Mouse (Mus musculus) forebrain, embryonic 13.5 days (tissue): ENCODE results near the gene Hectd1. TPM values are rescaled to one million over a fixed set of nuclear protein-coding genes. Genes with fewer than 3 reads are reported as not detected.
A peak's percentile ranks its signal among the peaks of the same experiment; 100 is the strongest.

Experiments
- ATAC-seq: fragments of 200-750 bp; cut with Nextera tagmentation; 2 replicates; pipeline ENCODE4 v1.8.0; 2017
- H3K27ac ChIP-seq: fragments of 300-500 bp; sonication (generic); 2 replicates; pipeline ENCODE4 v1.5.1; 2015; ENCODE audit warnings: inconsistent platforms, mild to moderate bottlenecking, moderate library complexity
- H3K27me3 ChIP-seq: fragments of 300-500 bp; sonication (generic); 2 replicates; pipeline ENCODE4 v1.6.1; 2015; ENCODE audit warnings: mild to moderate bottlenecking, inconsistent platforms
- H3K36me3 ChIP-seq: fragments of 300-500 bp; sonication (generic); 2 replicates; pipeline ENCODE4 v1.6.1; 2015; ENCODE audit warnings: mild to moderate bottlenecking, inconsistent platforms; ENCODE audit not compliant: poor library complexity, severe bottlenecking
- H3K4me1 ChIP-seq: fragments of 300-500 bp; sonication (generic); 2 replicates; pipeline ENCODE4 v1.6.1; 2015; ENCODE audit warnings: inconsistent platforms
- H3K4me2 ChIP-seq: fragments of 300-500 bp; sonication (generic); 2 replicates; pipeline ENCODE4 v1.6.1; 2015; ENCODE audit warnings: inconsistent platforms, mild to moderate bottlenecking, moderate library complexity
- H3K4me3 ChIP-seq: fragments of 300-500 bp; sonication (generic); 2 replicates; pipeline ENCODE4 v1.5.1; 2015; ENCODE audit warnings: mild to moderate bottlenecking, inconsistent platforms
- H3K9ac ChIP-seq: fragments of 300-500 bp; sonication (generic); 2 replicates; pipeline ENCODE4 v1.6.1; 2015; ENCODE audit warnings: mild to moderate bottlenecking, inconsistent platforms
- H3K9me3 ChIP-seq: fragments of 300-500 bp; sonication (generic); replicated peaks from 2 replicates; pipeline ENCODE4 v1.6.1; 2016; ENCODE audit warnings: inconsistent platforms
- WGBS: fragments of 180-500 bp; shearing (Covaris S2); methylation state at CpG from one replicate; pipeline ENCODE4 v1.1.7; 2015; 5-methylcytosine and 5-hydroxymethylcytosine counted together
- polyA plus RNA-seq: library from polyadenylated mRNA; unstranded; fragments of >200 nt; fragmentation: Nextera tagmentation; extraction: Ambion mirVana; gene quantifications from 2 replicates; pipeline ENCODE4 v1.2.1, GENCODE M21; 2015

Hectd1 gene
- 38.6 and 39.1 TPM in 2 replicates for polyA plus RNA-seq

DNA sequence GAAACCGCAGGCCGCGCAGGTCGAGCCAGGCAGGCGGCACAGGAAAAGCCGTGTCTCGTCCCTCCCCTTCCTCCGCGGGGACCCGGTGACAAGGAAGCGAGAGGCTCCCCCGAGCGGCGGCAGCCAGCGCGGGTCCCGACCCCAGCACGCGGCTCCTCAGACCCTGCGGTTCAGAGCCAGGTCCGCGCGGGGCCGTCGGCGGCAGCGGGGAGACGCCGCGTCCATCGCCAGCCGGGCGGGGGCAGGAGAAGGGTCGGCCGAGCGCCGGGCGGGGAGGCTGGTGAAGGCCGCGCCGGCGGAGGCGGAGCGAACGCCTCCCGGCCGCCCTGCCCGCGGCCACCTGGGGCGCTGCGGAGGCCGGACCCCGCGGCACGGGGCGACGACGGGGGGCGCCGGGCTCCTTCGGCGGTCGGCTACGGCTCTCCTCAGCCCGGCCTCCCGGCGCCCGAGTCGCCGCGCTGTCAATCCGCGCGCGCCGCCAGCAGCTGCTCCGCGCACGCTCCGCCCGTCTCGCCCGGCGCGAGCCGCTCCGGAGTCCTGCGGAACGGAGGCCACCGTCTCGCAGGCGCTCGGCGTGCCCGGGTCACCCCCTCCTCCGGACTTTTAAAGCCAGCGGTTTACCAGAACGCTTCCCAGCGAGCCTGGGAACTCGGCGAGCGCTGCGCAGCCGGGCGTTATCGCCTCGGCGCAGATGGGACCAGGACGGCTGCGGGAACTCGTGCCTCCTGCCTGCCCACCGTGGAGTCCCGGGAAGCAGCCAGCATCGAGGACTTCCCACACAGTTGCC is at the start of gene Hectd1:
Hectd1 (minus strand) TSS at position 247 of the 787 bp plus-strand sequence.
- peaks cover 23% of the 10 kb centered on the region for H3K4me1 ChIP-seq
- H3K9me3 ChIP-seq = no peaks in the 10 kb centered on the region
- no peaks in the 10 kb centered on the region for H3K27me3 ChIP-seq
- peaks cover 13% of the 10 kb centered on the region for H3K36me3 ChIP-seq
- H3K4me2 ChIP-seq = peak within 1 kb of the TSS; percentile 70
- peak within 1 kb of the TSS; percentile 97 for H3K9ac ChIP-seq
- H3K27ac ChIP-seq = peak within 1 kb of the TSS; percentile 99
- ATAC-seq = peak; percentile 94
- H3K4me3 ChIP-seq = peak within 1 kb of the TSS; percentile 96
- WGBS = under 1% methylated on average over 84 of the region's 114 CpGs

DNA sequence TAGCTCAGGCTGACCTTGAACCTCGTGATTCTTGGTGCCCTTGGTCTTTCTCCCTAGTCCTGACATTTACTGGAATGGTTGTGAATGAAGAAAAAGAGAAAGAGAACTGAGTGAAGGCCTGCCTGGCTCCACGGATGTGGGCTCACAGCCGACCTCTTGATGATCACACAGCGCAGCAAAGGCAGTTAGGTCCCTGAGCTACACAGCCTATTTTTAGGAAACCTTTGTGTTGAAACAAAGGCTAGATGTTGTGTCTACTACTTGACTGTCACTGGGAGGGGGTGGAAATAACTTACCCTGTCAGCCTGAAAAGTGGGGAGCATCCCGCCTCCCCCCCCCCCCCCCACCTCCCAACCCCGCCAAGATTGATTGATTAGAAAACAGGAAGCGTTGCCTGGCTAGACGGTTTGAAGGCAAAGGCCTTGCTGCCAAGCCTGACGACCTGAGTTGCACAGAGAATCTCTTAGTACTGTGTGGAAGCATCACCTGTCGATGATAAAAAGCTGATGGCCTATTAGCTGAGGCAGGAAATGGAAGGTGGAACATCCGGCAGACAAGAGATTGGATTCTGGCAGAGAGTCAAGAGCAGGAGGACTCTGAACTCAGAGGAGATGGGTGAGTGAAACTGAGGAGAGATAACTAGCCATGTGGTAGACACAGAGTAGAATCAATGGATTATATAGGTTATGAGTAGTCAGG is 42.3 kb upstream of the Hectd1 start:
- Histone ChIP-seq H3K4me3 (no peak overlapping the region), H3K9ac (no peak overlapping the region), H3K27ac (no peak overlapping the region), H3K4me2 (no peak overlapping the region), H3K27me3 (no peaks in the 10 kb centered on the region), H3K4me1 (0 out of 2 replicates have a peak, but pooled peaks cover 8% of the 10 kb centered on the region), H3K9me3 (no peaks in the 10 kb centered on the region), H3K36me3 (peaks cover 5% of the 10 kb centered on the region)
- WGBS = 82% methylated on average over 11 of the region's 11 CpGs
- ATAC-seq = no peak

DNA sequence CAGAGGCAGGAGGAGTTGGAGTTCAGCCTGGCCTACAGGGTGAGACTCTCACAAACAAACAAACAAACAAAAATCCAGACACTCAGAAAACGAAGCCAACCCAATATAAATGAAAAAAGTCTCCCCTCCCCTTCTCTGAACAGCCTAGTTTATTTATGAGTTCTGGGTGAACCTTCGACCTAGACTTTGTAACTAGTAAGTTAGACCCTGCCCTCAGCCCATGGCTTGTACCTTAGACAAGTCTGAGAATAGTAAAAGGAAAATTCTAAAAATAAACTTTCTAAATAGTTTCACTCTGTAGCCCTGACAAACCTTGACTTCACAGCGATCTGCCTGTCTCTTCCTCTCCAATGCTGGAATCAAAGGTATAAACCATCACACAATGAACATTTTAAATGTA is 40.2 kb upstream of the Hectd1 start:
- Histone ChIP-seq H3K4me1 (peaks cover 21% of the 10 kb centered on the region), H3K9ac (no peak overlapping the region), H3K9me3 (no peaks in the 10 kb centered on the region), H3K4me3 (no peak overlapping the region), H3K27ac (no peak overlapping the region), H3K27me3 (no peaks in the 10 kb centered on the region), H3K4me2 (no peak overlapping the region), H3K36me3 (no peaks in the 10 kb centered on the region)
- ATAC-seq = no peak
- whole genome bisulfite sequencing = 78% methylated on average over 3 of the region's 3 CpGs

DNA sequence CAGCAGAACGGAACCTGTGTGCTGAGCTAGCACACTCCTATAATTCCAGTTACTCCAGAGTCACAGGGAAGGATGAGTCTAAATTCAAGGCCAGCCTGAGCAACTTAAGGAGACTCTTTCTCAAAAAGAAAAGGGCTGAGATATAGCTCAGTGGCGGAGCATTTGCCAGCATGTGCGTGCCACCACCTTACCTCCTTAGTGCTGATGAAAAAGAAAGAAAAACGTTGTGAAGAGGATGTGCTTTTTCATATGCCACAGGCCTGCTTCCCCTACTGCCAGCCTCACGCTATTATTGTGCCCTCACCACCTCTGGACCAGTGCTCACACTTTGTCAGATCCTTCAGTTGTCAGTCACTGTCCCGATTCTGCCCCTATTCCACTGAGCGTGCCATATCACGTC is 37.7 kb upstream of the Hectd1 start:
- no peaks in the 10 kb centered on the region for H3K36me3 ChIP-seq
- peaks cover 21% of the 10 kb centered on the region for H3K4me1 ChIP-seq
- H3K27me3 ChIP-seq = no peaks in the 10 kb centered on the region
- no peak overlapping the region for H3K4me2 ChIP-seq
- H3K9me3 ChIP-seq = no peaks in the 10 kb centered on the region
- ATAC-seq = no peak
- H3K27ac ChIP-seq = peak overlapping the region; percentile 31; the same call in 1 of the 2 replicates
- WGBS = 77% methylated on average over 8 of the region's 8 CpGs
- H3K9ac ChIP-seq = no peak overlapping the region
- H3K4me3 ChIP-seq = no peak overlapping the region

DNA sequence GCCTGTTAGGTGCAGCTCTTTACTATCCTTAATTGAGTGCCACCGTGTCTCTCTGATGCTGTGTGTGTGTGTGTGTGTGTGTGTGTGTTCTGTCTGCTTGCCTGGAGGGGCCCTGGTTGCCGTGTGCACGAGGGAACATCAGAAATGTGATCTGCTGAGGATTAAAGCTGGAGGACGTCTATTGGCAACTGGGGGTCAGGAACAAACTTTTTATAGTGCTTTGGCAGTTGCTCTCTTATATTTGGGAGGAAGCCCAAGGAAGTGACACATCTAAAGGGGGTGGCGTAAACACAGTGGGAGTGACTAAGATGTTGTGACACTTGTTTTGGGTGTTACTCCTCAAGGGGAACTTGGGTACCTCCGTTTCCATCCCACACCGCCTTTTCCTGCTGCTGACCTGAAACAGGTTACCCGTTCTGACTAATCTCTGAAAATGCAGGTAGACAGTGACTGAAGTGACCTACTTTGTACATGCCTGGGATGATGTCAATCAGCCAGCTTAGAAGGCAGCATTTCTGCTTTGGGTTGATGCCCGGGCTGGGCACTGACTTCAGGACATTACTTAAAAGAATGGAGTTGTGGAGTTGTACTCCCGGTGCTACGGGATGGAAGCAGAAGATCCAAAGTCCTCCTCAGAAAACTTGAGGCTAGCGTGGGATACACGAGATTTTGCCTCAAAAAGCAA is 37.0 kb upstream of the Hectd1 start:
- H3K27me3 ChIP-seq = no peaks in the 10 kb centered on the region
- ATAC-seq = no peak
- no peaks in the 10 kb centered on the region for H3K36me3 ChIP-seq
- no peak overlapping the region for H3K4me2 ChIP-seq
- peaks cover 21% of the 10 kb centered on the region for H3K4me1 ChIP-seq
- no peaks in the 10 kb centered on the region for H3K9me3 ChIP-seq
- WGBS = 57% methylated on average over 13 of the region's 13 CpGs
- H3K9ac ChIP-seq = no peak overlapping the region
- H3K4me3 ChIP-seq = no peak overlapping the region
- H3K27ac ChIP-seq = no peak overlapping the region

DNA sequence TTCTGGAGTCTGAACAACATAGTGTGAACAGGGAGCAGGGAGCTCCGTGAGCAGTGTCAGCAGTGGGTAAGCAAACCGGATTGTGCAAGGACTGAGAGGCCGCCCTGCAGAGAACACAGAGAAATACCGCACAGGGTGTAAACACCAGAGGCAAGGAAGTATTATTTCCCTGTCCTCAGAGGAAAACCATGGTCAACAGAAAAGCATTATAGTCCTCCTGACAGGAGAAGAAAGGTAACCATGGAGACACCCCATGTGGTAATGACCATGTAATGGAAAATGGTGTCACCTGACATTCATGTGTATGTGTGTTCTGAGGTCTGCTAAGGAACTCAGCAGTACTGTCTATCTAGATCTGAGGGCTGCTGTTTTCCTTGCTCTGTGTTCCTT is 36.4 kb upstream of the Hectd1 start:
- peak overlapping the region; percentile 51 for H3K27ac ChIP-seq

DNA sequence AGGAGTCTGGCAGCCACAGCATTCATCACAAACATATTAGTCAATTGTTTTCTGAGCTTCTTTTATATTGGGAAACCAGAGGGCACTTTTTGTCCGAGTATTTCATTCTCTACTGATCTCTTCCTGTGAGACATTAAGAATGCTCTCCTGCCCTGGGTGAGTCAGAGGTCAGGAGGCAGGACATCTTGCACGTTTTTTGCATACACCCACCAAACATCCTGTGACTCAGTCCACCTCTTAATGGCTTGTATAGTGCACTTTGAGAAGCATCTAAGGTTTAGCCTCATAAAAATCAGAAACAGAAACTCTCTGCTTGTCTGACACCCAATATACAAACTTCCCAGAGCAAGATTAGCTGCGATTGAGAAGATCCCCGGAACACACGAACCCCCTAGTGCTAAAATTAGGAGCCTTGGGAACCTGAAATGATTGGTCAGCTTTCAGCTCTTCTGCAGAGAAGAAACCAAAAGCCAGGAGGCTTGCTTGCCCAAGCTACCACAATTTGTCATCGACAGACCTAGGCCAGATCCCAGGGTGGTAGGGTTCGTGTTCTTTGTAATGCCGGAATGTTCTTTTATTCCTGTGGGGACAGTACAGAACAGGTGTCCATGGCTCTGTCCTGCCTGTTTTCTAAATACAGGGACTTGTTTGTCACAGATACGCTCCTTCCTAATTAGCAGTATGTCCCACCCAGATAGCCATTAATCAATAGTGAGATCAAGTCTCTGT is 35.9 kb upstream of the Hectd1 start:
- no peak overlapping the region for H3K4me3 ChIP-seq
- peak overlapping the region; percentile 51 for H3K27ac ChIP-seq
- 33% methylated on average over 9 of the region's 9 CpGs for WGBS
- H3K9me3 ChIP-seq = no peaks in the 10 kb centered on the region
- no peaks in the 10 kb centered on the region for H3K27me3 ChIP-seq
- no peaks in the 10 kb centered on the region for H3K36me3 ChIP-seq
- H3K4me2 ChIP-seq = peak overlapping the region; percentile 25
- peaks cover 21% of the 10 kb centered on the region for H3K4me1 ChIP-seq
- peak overlapping the region; percentile 40; the same call in 1 of the 2 replicates for H3K9ac ChIP-seq
- peak; percentile 28 for ATAC-seq

More for the DNA sequence above, 36.4 kb upstream of the Hectd1 start:
- Histone ChIP-seq H3K36me3 (no peaks in the 10 kb centered on the region), H3K4me1 (peaks cover 21% of the 10 kb centered on the region), H3K27me3 (no peaks in the 10 kb centered on the region), H3K4me3 (no peak overlapping the region), H3K9ac (0 out of 2 replicates have a peak overlapping the region, but pooled peaks have one; percentile 40), H3K4me2 (peak overlapping the region; percentile 25), H3K9me3 (no peaks in the 10 kb centered on the region)
- 3% methylated on average over 4 of the region's 4 CpGs for WGBS
- ATAC-seq = peak; percentile 91

DNA sequence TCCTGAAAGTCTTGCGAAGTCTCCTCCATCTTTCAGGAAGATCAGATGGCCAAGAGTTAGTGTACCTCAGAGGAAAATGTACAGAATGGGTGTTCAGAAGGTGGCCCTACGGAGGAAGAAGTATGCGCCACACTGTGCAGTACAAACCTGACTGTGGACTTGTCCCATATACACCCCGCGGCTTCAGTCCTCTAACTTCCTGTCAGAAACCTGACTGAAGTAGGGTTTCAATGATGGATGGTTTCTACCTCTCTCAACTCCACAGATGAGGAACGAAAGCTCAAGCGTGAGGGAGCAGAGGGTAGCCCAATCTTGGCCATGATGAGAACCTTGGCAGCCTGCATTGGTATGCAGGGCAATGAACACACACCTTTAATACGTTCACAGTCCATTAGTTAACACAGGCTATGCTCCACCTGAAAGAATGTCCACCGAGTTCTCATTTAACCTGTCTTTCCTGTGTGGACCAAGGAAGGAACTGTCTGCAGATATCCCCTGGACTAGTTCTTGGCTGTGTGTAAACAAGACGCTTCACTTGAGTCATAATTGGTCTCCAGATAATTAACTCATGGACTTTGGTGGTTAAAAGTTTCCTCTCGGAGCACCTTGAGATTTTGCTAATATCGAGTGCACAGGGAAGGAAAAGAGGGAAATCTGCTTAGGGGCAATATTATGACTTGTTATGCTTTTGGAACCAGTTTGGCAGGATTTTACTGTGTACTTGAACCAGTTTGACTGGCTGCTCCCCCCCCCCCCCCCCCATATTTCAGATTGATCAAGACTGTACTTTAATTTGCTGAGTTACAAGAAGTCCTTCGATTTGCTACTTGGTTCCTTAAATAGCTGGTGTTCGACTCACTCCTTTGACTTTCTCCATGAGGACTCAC is 34.0 kb upstream of the Hectd1 start:
- no peak overlapping the region for H3K9ac ChIP-seq
- H3K36me3 ChIP-seq = no peaks in the 10 kb centered on the region
- no peak overlapping the region for H3K27ac ChIP-seq
- no peak overlapping the region for H3K4me3 ChIP-seq
- WGBS = 94% methylated on average over 14 of the region's 14 CpGs
- H3K4me1 ChIP-seq = peaks cover 21% of the 10 kb centered on the region
- H3K27me3 ChIP-seq = no peaks in the 10 kb centered on the region
- no peak for ATAC-seq
- H3K9me3 ChIP-seq = no peaks in the 10 kb centered on the region
- no peak overlapping the region for H3K4me2 ChIP-seq

DNA sequence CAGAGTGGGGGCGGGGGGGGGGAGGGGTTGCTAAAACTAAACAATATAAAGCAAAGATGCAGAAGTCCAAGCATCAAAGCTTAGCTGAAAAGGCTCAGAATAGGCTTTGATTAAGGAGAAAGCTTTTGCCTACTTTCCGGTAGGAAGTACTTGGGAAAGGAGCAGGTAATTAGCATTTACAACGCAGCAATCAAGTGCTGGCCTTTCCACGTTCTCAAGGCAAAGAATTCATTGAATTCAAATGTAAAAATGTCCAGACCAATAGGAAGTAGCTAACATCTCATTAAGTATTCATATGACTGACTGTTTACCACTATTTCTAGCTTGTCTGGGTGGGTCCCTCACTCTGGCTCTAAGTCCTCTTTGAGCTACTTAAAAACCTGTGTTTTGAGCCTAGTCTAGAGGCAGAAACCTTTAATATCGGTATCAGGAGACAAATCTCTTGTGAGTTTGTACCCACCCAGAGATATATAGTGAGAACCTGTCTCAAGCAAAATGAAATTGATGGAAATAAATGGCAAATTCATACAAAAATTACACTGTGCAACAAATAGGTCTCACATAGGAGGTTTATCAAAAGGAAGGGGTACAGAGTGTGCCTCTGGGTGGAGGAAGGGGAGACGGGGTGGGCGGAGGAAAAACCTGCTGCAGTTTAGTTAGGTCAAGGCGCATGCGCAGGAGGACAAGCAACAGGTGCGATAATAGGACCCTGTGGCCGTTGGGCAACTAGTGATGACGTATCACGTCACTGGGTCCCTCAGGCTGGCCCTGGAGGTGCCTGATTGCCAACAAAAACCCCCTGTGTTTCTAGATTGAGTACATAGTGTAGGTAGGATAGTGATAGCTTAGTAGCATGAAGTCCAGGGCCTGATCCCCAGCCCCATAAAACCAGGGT is 29.0 kb upstream of the Hectd1 start:
- Histone ChIP-seq H3K4me1 (no peaks in the 10 kb centered on the region), H3K4me2 (no peak overlapping the region), H3K4me3 (no peak overlapping the region), H3K27me3 (no peaks in the 10 kb centered on the region), H3K9ac (no peak overlapping the region), H3K9me3 (no peaks in the 10 kb centered on the region), H3K27ac (no peak overlapping the region), H3K36me3 (no peaks in the 10 kb centered on the region)
- 72% methylated on average over 13 of the region's 13 CpGs for WGBS
- no peak for ATAC-seq

DNA sequence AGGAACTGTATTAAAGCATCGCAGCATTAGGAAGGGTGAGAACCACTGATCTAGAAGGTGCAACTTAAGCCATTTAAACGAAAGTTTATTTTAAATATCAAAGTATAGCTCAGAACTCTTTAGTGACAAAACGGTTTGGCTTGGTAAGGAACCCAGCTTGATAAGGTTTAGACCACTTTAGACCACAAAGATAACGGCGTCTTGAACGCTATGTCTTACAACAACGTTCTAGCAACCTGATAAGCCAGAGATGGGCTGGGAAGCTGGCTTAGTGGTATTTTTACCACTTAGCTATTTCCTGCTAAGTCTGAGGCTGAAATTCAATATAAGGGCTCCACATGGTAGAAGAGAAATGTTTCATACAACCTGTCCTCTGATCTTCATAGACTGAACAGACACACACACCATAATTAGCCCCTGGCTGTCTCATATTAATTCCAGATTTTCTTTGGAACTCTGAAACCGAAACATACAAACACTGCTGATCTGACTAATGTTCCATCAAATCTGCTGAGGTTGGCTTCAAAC is 27.5 kb upstream of the Hectd1 start:
- no peaks in the 10 kb centered on the region for H3K36me3 ChIP-seq
- WGBS = 91% methylated on average over 8 of the region's 8 CpGs
- H3K4me3 ChIP-seq = no peak overlapping the region
- no peak overlapping the region for H3K9ac ChIP-seq
- H3K4me1 ChIP-seq = no peaks in the 10 kb centered on the region
- no peak overlapping the region for H3K4me2 ChIP-seq
- no peaks in the 10 kb centered on the region for H3K9me3 ChIP-seq
- no peaks in the 10 kb centered on the region for H3K27me3 ChIP-seq
- no peak for ATAC-seq
- no peak overlapping the region for H3K27ac ChIP-seq
